Mouse (Mus musculus) midbrain, embryonic 15.5 days (tissue): Measurements from ENCODE around the gene Gm9821. TPM values are rescaled to one million over a fixed set of nuclear protein-coding genes. Genes with fewer than 3 reads are reported as not detected.

Experiments used
- ATAC-seq: fragments of 200-750 bp; cut with Nextera tagmentation; replicated peaks from 2 replicates; pipeline ENCODE4 v1.8.0; 2017; ENCODE audit warnings: moderate TSS enrichment
- H3K27ac ChIP-seq: fragments of 300-500 bp; sonication (generic); 2 replicates; pipeline ENCODE4 v1.5.1; 2015; ENCODE audit warnings: mild to moderate bottlenecking, inconsistent platforms
- H3K27me3 ChIP-seq: fragments of 300-500 bp; sonication (generic); replicated peaks from 2 replicates; pipeline ENCODE4 v1.6.1; 2015; ENCODE audit warnings: inconsistent platforms
- H3K36me3 ChIP-seq: fragments of 300-500 bp; sonication (generic); replicated peaks from 2 replicates; pipeline ENCODE4 v1.6.1; 2015; ENCODE audit warnings: inconsistent platforms
- H3K4me1 ChIP-seq: fragments of 300-500 bp; sonication (generic); 2 replicates; pipeline ENCODE4 v1.6.1; 2015; ENCODE audit warnings: inconsistent platforms
- H3K4me2 ChIP-seq: fragments of 300-500 bp; sonication (generic); 2 replicates; pipeline ENCODE4 v1.6.1; 2015; ENCODE audit warnings: inconsistent platforms, mild to moderate bottlenecking, moderate library complexity
- H3K4me3 ChIP-seq: fragments of 300-500 bp; sonication (generic); 2 replicates; pipeline ENCODE4 v1.5.1; 2015; ENCODE audit warnings: mild to moderate bottlenecking, inconsistent platforms
- H3K9ac ChIP-seq: fragments of 300-500 bp; sonication (generic); 2 replicates; pipeline ENCODE4 v1.6.1; 2015; ENCODE audit warnings: mild to moderate bottlenecking, inconsistent platforms
- H3K9me3 ChIP-seq: fragments of 300-500 bp; sonication (generic); 2 replicates; pipeline ENCODE4 v1.6.1; 2016; ENCODE audit warnings: inconsistent platforms
- WGBS: fragments of 180-500 bp; shearing (Covaris S2); methylation state at CpG from one replicate; pipeline ENCODE4 v1.1.7; 2015; ENCODE audit warnings: mixed read lengths; 5-methylcytosine and 5-hydroxymethylcytosine counted together
- polyA plus RNA-seq: library from polyadenylated mRNA; unstranded; fragments of >200 nt; fragmentation: Nextera tagmentation; extraction: Ambion mirVana; gene quantifications from 2 replicates; pipeline ENCODE4 v1.2.1, GENCODE M21; 2015

Gm9821 gene
- polyA plus RNA-seq, 1 experiment from 2014 or later, result 0.31 TPM

DNA sequence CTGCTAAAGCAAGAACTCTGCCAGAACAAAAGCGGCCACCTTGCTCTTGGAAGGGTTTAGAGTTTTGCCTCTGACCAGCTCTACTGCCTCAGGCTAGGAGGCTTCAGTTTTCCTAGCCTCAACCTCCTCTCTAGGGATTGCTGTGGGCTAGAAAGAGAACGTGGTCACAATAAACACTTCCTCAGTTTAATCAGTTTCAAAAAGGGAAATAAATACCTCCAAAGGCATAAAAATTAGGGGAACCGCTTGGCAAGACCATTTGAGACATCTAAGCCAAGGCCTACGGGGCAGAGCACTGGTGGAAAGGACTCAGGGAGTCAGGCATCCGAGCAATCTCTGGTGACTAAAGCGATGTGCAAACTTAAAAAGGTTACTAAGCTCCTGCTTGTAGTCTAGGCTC is 10.4 kb downstream of the Gm9821 start:
- H3K4me2 ChIP-seq, result no peak overlapping the region
- no peaks in the 10 kb centered on the region for H3K9me3 ChIP-seq
- H3K36me3 ChIP-seq, result no peaks in the 10 kb centered on the region
- no peak overlapping the region for H3K27ac ChIP-seq
- H3K4me3 ChIP-seq, result no peak overlapping the region
- H3K27me3 ChIP-seq, result no peaks in the 10 kb centered on the region
- 86% methylated on average over 6 of the region's 6 CpGs for WGBS
- no peak for ATAC-seq
- no peak overlapping the region for H3K9ac ChIP-seq
- H3K4me1 ChIP-seq, result peaks cover 12% of the 10 kb centered on the region

DNA sequence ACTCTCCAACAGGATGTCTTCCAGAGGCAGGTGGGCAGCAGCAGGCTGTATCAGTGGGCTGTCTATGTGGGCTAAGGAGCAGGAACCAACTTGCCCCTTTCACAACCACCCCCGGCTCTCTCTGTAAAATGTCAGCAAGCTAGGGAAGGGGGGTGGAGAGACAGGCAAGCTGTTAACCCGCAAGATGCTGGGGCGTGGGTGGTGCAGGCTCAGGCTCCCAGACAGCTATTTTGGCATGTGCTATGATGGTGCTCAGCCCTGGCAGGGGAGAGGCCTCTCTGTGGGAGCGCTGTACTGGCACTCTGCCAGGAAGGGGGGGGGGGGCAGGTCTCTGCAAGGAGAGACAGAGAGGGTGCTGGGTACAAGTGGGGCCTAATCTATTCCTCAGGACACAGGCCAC is 11.6 kb downstream of the Gm9821 start:
- Histone ChIP-seq H3K36me3 (no peaks in the 10 kb centered on the region), H3K27me3 (no peaks in the 10 kb centered on the region), H3K27ac (no peak overlapping the region), H3K4me2 (no peak overlapping the region), H3K4me1 (peaks cover 17% of the 10 kb centered on the region), H3K9me3 (no peaks in the 10 kb centered on the region), H3K9ac (no peak overlapping the region), H3K4me3 (no peak overlapping the region)
- peak; percentile 13; the same call in 1 of the 2 replicates for ATAC-seq
- WGBS, result 30% methylated on average over 4 of the region's 4 CpGs

DNA sequence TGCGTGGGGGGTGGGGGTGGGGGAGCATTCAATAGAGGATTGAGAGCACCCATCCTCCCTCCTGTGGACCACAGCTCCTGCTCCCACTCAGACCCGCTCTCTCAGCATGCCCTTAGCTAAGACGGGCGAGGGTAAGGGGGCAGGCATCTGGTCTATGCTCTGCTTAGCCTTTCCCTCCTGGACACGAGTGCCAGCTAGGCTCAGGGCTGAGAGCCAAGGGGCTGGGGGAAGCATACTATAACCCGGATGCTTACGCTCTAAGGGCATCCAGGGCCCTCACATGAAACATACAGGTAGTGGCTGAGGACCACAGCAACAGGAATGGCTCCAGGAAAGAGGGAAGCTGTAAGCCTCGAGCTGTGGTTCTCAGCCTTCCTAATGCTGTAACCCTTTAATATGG is 12.5 kb downstream of the Gm9821 start:
- Histone ChIP-seq H3K27ac (no peak overlapping the region), H3K9me3 (no peaks in the 10 kb centered on the region), H3K27me3 (no peaks in the 10 kb centered on the region), H3K9ac (no peak overlapping the region), H3K36me3 (no peaks in the 10 kb centered on the region), H3K4me2 (no peak overlapping the region), H3K4me1 (peaks cover 26% of the 10 kb centered on the region), H3K4me3 (no peak overlapping the region)
- ATAC-seq, result no peak
- 85% methylated on average over 8 of the region's 8 CpGs for WGBS

DNA sequence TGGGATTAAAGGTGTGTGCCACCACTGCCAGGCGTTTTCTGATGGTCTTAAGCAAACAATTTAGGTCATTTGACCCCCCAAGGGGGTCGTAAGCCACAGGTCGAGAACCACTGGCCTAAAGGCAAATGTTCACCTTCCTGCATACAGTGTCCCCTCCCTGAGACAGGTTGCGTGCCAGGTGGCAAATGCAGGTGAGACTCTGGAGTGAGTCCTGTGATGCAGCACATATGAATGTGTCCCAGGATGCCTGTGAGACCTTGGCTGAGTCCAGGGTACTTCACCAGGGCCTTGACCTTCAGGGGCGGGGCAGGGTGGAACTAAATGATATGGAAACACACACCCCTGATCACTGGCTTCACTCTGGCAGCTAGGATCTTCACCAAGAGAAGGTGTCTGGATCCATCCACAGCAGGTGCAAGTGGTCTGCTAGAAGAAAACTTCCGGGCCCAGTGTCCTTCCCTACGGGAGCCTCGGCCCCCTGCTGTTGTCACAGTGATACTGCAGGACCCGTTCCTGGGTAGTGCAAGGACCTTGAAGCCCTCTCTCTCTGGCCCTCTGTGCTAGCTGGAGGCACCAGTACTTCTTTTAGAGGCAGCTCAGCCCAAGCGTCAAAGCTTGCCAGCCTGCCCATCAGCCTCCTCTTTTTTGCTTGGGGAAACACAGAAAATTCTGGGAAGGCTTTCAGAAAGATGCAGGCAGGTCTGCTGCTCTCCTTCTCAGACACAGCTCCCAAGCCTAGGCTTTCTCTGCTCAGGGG is 13.4 kb downstream of the Gm9821 start:
- Histone ChIP-seq H3K36me3 (no peaks in the 10 kb centered on the region), H3K27ac (no peak overlapping the region), H3K4me3 (no peak overlapping the region), H3K4me2 (no peak overlapping the region), H3K9ac (no peak overlapping the region), H3K9me3 (no peaks in the 10 kb centered on the region), H3K27me3 (no peaks in the 10 kb centered on the region), H3K4me1 (peaks cover 27% of the 10 kb centered on the region)
- WGBS, result 53% methylated on average over 10 of the region's 10 CpGs
- no peak for ATAC-seq

DNA sequence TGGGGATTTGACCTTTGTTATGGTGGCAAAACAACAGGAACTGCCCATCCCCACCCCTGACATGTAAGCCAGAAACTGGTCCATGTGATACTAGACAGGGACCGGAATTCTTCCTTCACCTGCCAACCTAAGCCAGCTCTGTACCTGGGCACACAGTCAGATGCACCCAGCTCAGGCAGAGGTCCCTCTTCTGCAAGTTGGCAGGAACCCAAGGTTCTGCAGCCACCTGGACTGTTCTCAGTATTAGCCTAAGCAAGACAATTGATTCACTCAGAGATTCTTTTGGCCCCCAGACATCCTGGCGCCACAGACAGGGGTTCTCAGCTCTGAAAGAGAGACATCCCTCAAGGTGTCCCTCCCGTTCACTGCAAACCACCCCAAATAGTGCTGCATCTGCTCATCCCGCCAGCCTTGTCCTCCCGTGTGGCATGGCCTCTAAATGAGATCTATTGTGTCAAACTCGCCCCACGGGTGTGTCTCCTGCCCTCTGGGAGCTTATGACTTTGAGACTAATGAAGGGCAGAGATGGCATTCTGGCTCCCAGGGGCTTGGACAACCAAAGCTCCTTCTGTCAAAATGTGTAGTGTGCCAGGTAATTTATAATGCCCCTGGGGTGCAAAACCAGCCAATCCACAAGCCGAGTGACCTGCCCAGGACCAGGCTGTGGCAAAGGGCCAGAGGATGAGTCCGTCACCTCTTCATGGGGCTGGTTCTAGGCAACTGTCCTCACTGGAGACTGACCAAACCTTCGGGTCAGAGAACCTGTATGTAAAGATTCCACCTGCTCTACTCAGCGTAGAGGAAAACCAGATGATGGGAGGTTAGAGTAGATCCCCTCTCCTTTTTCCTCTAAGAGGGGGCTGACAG is 14.3 kb downstream of the Gm9821 start:
- H3K27ac ChIP-seq, result no peak overlapping the region
- no peak overlapping the region for H3K9ac ChIP-seq
- 74% methylated on average over 11 of the region's 11 CpGs for WGBS
- H3K4me2 ChIP-seq, result no peak overlapping the region
- no peaks in the 10 kb centered on the region for H3K9me3 ChIP-seq
- no peaks in the 10 kb centered on the region for H3K27me3 ChIP-seq
- no peak for ATAC-seq
- no peak overlapping the region for H3K4me3 ChIP-seq
- no peaks in the 10 kb centered on the region for H3K36me3 ChIP-seq
- H3K4me1 ChIP-seq, result peaks cover 29% of the 10 kb centered on the region

DNA sequence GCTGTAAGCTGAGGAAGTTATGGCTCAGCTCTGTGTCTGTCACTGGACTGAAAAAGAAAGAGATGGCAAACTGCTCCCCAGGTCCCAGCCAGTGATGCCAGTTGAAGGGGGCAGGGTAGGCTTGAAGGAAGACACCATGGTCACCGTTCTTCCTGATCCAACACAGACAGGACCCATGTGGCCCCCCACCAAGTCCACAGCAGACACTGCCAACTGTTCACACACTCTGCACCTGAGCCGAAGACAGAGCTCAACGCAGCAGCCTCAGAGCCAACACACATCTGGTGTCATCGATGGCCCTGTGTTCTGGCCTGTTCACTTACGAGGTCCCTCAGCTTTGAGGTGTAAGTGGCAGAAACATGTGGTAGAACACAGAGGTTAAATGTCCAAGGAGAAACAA is 15.0 kb downstream of the Gm9821 start:
- Histone ChIP-seq H3K4me2 (no peak overlapping the region), H3K27ac (no peak overlapping the region), H3K9me3 (no peaks in the 10 kb centered on the region), H3K27me3 (0 out of 2 replicates have a peak, but pooled peaks cover under 1% of the 10 kb centered on the region), H3K4me3 (no peak overlapping the region), H3K4me1 (peaks cover 29% of the 10 kb centered on the region), H3K9ac (no peak overlapping the region), H3K36me3 (no peaks in the 10 kb centered on the region)
- ATAC-seq, result no peak
- 91% methylated on average over 5 of the region's 5 CpGs for WGBS

DNA sequence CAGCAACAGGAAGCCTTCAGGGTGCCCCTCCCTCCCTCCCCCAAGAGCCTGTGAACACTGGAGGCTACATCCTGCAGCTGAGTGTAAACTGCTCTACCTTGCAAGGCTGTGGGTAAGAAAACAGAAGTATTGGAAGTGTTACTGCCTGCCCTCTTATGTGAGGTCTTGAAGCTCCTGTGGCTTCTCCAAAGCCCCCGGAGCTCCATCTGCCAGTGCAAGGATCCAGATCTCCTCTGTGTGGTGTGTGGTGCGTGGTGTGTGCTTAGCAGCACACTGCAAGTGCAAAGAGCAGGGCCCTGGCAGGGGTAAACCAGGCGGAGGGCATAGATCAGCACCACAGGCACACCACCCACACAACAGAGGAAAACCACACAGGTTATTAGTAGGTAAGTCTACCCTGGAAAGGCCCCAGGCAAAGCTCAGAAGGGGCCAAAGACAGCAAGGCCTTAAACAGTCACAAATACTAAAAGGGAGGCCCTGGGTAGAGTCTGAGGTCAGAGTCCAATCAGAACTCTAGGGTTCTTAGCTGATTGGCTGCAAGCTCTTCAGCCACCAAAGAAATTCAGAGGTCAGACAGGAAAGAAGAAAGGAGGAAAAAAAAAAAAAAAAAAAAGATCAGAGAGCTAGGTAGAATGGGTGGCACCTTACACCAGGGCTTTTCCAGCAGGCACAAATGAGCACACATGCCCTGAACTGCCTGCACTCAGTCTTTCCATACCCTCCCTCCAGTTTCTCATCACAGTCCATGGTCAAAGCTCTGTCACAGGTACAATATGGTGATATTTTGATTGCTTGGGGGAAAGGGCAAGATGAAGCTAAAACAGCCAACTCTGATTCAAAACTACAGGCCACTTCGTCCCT is 16.6 kb downstream of the Gm9821 start:
- Histone ChIP-seq H3K27ac (no peak overlapping the region), H3K9me3 (no peaks in the 10 kb centered on the region), H3K4me3 (peak overlapping the region; percentile 94), H3K4me2 (peak overlapping the region; percentile 86), H3K27me3 (peaks cover 8% of the 10 kb centered on the region; the same call in 1 of the 2 replicates), H3K9ac (peak overlapping the region; percentile 94), H3K4me1 (peaks cover 26% of the 10 kb centered on the region), H3K36me3 (no peaks in the 10 kb centered on the region)
- ATAC-seq, result no peak
- 64% methylated on average over 4 of the region's 4 CpGs for WGBS

DNA sequence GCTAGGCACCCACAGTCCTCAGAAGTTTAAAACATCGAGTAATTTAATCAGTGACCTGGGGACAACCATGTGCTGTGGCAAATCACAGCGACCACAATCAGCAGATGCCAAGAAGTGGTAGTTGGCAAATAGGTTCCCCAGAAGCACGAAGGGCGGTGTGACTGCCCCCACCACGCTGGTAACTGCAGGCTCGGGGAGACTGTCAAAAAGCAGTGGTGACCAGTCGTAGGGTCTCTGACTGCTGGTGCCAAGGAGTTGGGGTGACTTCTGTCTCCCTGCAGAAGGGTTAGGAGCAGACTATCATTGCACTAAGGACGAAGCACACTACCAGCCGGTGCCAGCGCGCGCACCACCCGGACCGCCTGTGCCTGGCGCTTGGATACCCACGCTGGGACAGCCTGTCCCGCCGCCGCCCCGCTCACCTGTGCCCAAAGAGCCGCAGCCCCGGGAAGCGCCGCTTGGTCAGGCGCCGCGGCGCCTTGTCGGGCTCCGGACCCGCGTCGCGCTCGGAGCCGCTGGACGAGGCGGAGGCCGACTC is 17.4 kb downstream of the Gm9821 start:
- H3K27me3 ChIP-seq, result peaks cover 8% of the 10 kb centered on the region; the same call in 1 of the 2 replicates
- peak overlapping the region; percentile 79 for H3K27ac ChIP-seq
- under 1% methylated on average over 39 of the region's 39 CpGs for WGBS
- H3K9ac ChIP-seq, result peak overlapping the region; percentile 94
- peak; percentile 66 for ATAC-seq
- H3K4me2 ChIP-seq, result peak overlapping the region; percentile 86
- H3K4me1 ChIP-seq, result peaks cover 20% of the 10 kb centered on the region
- H3K4me3 ChIP-seq, result peak overlapping the region; percentile 94
- no peaks in the 10 kb centered on the region for H3K36me3 ChIP-seq
- no peaks in the 10 kb centered on the region for H3K9me3 ChIP-seq

DNA sequence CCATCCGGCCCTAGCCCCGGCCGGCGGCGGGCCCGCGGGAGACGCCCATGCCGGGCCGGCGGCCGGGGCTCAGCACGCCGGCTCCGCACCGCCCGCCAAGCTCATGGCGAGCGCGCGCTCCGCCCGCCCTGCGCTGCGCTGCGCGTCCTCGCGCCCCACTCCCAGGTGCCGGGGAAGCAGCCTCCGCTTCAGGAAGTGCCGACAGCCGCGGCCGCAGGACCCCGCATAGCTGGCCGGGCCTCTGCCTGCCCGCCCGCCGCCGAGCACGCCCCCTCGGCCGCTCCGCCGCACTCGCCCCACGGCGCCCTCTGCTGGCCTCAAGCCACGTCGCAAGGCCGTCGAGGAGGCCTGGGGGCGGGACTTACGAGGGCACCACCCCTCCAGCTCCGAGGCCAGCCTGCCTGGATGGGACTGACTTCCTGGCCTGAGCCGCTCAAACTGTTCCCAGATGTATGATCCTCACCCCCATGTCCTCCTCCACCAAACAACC is 18.0 kb downstream of the Gm9821 start:
- Histone ChIP-seq H3K27me3 (peaks cover 8% of the 10 kb centered on the region; the same call in 1 of the 2 replicates), H3K4me1 (peaks cover 17% of the 10 kb centered on the region), H3K4me2 (peak overlapping the region; percentile 86), H3K27ac (peak overlapping the region; percentile 79), H3K36me3 (no peaks in the 10 kb centered on the region), H3K9ac (peak overlapping the region; percentile 94), H3K4me3 (peak overlapping the region; percentile 94), H3K9me3 (no peaks in the 10 kb centered on the region)
- 0% methylated on average over 46 of the region's 57 CpGs for WGBS
- peak; percentile 94 for ATAC-seq

DNA sequence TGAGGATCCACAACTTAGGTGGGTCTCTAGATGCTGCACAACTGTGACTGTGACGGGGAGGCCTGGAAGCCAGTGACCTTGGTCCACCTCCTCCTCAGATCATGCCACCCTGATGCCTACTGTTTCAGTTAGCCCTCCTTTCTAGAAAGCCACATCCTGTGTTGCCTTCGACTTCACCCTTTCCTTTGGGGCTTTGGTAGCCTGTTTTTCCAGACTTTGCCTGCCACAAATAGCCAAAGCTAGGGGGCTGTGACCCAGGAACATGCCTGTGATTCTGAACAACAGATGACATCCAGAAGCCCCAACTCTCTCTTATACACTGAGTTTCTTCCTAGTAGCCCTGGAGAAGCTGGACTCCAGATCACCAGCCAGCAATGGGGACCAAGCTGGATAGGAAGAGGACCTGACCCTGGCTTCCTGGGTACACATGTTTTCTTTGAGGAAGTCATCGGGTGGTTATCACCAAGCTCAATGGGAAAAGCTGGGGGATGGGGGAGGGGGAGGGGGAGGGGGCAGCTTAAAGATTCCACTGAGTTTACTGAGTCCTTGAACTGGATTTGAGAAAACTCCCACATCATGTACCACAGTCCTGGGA is 19.2 kb downstream of the Gm9821 start:
- Histone ChIP-seq H3K27ac (no peak overlapping the region), H3K4me3 (no peak overlapping the region), H3K9ac (no peak overlapping the region), H3K27me3 (peaks cover 8% of the 10 kb centered on the region; the same call in 1 of the 2 replicates), H3K36me3 (no peaks in the 10 kb centered on the region), H3K4me1 (peaks cover 17% of the 10 kb centered on the region), H3K4me2 (no peak overlapping the region), H3K9me3 (no peaks in the 10 kb centered on the region)
- WGBS, result 77% methylated on average over 3 of the region's 3 CpGs
- ATAC-seq, result no peak

DNA sequence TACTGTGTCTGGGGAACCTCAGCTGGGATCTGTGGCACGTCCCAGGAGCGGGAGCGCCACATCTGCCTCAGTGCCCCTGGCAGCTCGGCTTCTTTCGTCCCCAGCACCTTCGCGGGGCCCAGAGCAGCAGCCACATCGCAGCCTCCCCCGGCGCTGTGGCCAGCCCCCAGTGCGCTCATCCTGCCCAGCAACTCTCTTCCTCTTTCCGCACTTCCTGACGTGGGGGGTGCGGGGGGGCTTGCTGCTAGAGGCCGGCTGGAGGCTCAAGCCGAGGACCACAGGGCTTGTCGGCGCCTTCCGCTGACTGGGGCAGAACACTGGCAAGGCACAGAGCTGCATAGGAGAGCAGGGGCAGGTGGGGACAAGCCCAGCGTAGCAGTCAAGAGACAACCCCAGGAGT is 19.9 kb downstream of the Gm9821 start:
- no peak overlapping the region for H3K4me3 ChIP-seq
- ATAC-seq, result no peak

More for the DNA sequence above, 19.9 kb downstream of the Gm9821 start:
- H3K9ac ChIP-seq, result no peak overlapping the region
- H3K4me1 ChIP-seq, result peaks cover 17% of the 10 kb centered on the region
- H3K27me3 ChIP-seq, result peaks cover 8% of the 10 kb centered on the region; the same call in 1 of the 2 replicates
- no peaks in the 10 kb centered on the region for H3K9me3 ChIP-seq
- H3K36me3 ChIP-seq, result no peaks in the 10 kb centered on the region
- no peak overlapping the region for H3K4me2 ChIP-seq
- whole genome bisulfite sequencing, result 15% methylated on average over 20 of the region's 20 CpGs
- 0 out of 2 replicates have a peak overlapping the region, but pooled peaks have one; percentile 49 for H3K27ac ChIP-seq
